Mouse (Mus musculus) spleen, adult 2 months (tissue): ENCODE measurements around the gene Cenpm. TPM values are rescaled to one million over a fixed set of nuclear protein-coding genes. Genes with fewer than 3 reads are reported as not detected.

Source experiments
- DNase-seq, 2 experiments: peaks; one replicate each; pipeline versions ENCODE4 v3.0.0 to v3.0.0-alpha.2; 2012 to 2021; ENCODE audit warnings: low spot score in 2 of 2, low read depth in 1 of 2
- H3K27ac ChIP-seq: fragments of 200-500 bp; 2 replicates; pipeline ENCODE4 v1.5.1; 2012; ENCODE audit warnings: low read length, inconsistent platforms; ENCODE audit not compliant: insufficient read depth
- H3K27me3 ChIP-seq: fragments of 200-500 bp; 2 replicates; pipeline ENCODE4 v1.6.1; 2012; ENCODE audit warnings: mild to moderate bottlenecking, moderate library complexity, low read length, inconsistent platforms; ENCODE audit not compliant: control insufficient read depth, insufficient read depth
- H3K36me3 ChIP-seq: fragments of 200-500 bp; 2 replicates; pipeline ENCODE4 v1.6.1; 2012; ENCODE audit warnings: mild to moderate bottlenecking, low read length, inconsistent platforms; ENCODE audit not compliant: control insufficient read depth, insufficient read depth
- H3K4me1 ChIP-seq: fragments of 200-500 bp; 2 replicates; pipeline ENCODE4 v1.6.1; 2011; ENCODE audit warnings: inconsistent platforms; ENCODE audit not compliant: control insufficient read depth, insufficient read depth, insufficient read length
- H3K4me3 ChIP-seq: fragments of 200-500 bp; 2 replicates; pipeline ENCODE4 v1.5.1; 2011; ENCODE audit warnings: mild to moderate bottlenecking, inconsistent platforms; ENCODE audit not compliant: insufficient read depth, insufficient read length; ENCODE audit errors: extremely low read depth
- CTCF ChIP-seq: fragments of 200-500 bp; IDR thresholded peaks from 2 replicates; pipeline ENCODE4 v1.5.1; 2011; ENCODE audit warnings: mild to moderate bottlenecking, inconsistent platforms; ENCODE audit not compliant: insufficient read depth, insufficient read length, insufficient replicate concordance; ENCODE audit errors: extremely low read depth
- POLR2A ChIP-seq: fragments of 200-500 bp; IDR thresholded peaks from 2 replicates; pipeline ENCODE4 v1.6.1; 2011; ENCODE audit warnings: low read depth, low read length, inconsistent platforms
- WGBS: fragments of 180-500 bp; shearing (Covaris S2); methylation state at CpG from one replicate; pipeline ENCODE4 v1.1.7; 2018; 5-methylcytosine and 5-hydroxymethylcytosine counted together
- polyA plus RNA-seq: library from polyadenylated mRNA; depleted of rRNA; stranded (reverse); fragments of >200 nt; gene quantifications from 2 replicates; pipeline ENCODE4 v1.2.3, GENCODE M21; 2012

The Cenpm gene
- polyA plus RNA-seq, 1 experiment: 10.2 TPM

- WGBS: 69% methylated on average over 10 of the region's 10 CpGs
- H3K36me3 ChIP-seq: peaks cover 43% of the 10 kb centered on the region
- DNase-seq: no peak
These were observed 39.7 kb downstream of the Cenpm start for GRCm38 (mm10) chr15:82204680-82205371.

DNA sequence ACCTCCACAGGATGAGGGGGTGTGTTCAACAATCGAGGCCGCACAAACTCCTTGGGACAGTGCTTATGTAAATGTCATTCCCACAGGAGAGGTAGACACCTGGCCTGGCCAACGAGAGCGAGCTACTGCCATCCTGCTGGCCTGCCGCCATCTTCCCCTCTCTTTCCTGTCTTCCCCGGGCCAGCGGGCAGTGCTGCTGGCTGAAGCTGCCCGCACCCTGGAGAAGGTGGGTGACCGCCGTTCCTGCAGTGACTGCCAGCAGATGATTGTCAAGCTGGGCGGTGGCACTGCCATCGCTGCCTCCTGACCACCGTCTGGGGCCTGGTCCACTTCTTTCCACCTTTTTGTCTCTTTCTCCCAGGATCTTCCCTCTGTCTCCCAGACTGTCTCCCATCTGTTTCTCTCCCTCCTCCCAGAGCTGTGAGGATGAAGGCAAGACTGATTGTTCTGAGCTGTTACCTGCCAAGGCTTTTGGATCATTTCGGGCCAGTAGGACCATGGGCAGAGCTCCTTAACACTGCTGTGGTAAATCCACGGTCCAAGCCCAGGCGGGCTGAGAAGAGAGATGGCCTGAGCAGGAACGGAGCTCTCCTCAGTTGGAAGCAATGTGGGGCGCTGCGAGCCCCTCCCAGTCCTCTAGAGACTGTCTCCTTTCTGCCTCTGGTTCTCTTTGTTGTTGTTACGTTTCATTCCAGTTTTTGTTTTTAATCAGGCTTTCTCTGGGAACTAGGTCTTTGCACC, 40.8 kb downstream of the Cenpm start:
- Histone ChIP-seq H3K36me3 (peaks cover 48% of the 10 kb centered on the region), H3K4me3 (no peak overlapping the region), H3K4me1 (no peaks in the 10 kb centered on the region), H3K27me3 (no peaks in the 10 kb centered on the region), H3K27ac (no peak overlapping the region)
- TF ChIP-seq CTCF (no peak), POLR2A (no peak)
- 90% methylated on average over 20 of the region's 20 CpGs for WGBS
- no peak for DNase-seq

More at GRCm38 (mm10) chr15:82204680-82205371, 39.7 kb downstream of the Cenpm start:
- no peaks in the 10 kb centered on the region for H3K27me3 ChIP-seq
- no peak for TF ChIP-seq POLR2A
- TF ChIP-seq CTCF: no peak
- no peak overlapping the region for H3K27ac ChIP-seq
- no peak overlapping the region for H3K4me3 ChIP-seq
- H3K4me1 ChIP-seq: no peaks in the 10 kb centered on the region

GRCm38 (mm10) chr15:82203090-82203489, 41.5 kb downstream of the Cenpm start:
- no peak overlapping the region for H3K4me3 ChIP-seq
- H3K4me1 ChIP-seq: no peaks in the 10 kb centered on the region; the same call in 1 of the 2 replicates
- no peak overlapping the region for H3K27ac ChIP-seq
- no peak for DNase-seq
- H3K36me3 ChIP-seq: peaks cover 48% of the 10 kb centered on the region
- no peaks in the 10 kb centered on the region for H3K27me3 ChIP-seq
- WGBS: 96% methylated on average over 10 of the region's 10 CpGs
- TF ChIP-seq CTCF: no peak
- TF ChIP-seq POLR2A: no peak

DNA sequence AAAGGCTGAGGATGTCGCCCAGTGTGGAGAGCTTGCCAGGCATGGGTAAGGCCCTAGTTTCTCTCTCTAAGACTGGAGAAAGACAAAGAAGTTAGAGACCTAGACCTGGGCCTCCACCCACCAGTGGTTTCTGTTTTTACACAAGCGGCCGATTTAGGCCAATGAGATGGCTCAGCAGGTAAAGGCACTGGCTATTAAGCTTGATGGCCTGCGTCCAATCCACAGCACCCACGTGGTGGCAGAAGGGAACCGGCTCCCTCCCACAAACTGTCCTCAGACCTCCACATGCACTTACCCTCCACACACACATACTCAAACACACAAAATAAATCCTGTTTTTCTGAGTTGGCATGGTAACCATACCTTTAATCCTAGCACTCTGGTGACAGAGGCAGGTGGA, 42.5 kb downstream of the Cenpm start:
- no peak overlapping the region for H3K4me3 ChIP-seq
- TF ChIP-seq CTCF (no peak), POLR2A (no peak)
- DNase-seq: no peak
- H3K4me1 ChIP-seq: no peaks in the 10 kb centered on the region; the same call in 1 of the 2 replicates
- peaks cover 51% of the 10 kb centered on the region for H3K36me3 ChIP-seq
- no peaks in the 10 kb centered on the region for H3K27me3 ChIP-seq
- no peak overlapping the region for H3K27ac ChIP-seq
- WGBS: 78% methylated on average over 6 of the region's 6 CpGs

DNA sequence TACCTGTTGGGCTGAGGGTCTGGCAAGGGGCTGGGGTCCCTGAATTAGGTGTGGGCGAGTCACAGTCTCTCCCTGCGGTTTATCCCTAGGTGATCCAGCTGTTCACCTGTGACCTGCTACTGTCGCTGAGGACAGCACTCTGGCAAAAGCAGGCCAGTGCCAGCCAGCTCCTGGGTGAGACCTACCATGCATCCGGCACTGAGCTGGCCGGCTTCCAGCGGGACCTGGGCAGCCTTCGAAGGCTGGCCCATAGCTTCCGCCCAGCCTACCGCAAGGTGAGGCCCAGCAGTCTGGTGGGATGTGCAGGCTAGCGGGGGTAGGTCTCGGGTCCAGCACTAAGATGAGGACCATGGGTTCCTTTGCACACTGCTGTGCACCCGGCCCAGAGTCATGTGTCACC, 45.0 kb downstream of the Cenpm start:
- no peak for DNase-seq
- 81% methylated on average over 12 of the region's 12 CpGs for WGBS

DNA sequence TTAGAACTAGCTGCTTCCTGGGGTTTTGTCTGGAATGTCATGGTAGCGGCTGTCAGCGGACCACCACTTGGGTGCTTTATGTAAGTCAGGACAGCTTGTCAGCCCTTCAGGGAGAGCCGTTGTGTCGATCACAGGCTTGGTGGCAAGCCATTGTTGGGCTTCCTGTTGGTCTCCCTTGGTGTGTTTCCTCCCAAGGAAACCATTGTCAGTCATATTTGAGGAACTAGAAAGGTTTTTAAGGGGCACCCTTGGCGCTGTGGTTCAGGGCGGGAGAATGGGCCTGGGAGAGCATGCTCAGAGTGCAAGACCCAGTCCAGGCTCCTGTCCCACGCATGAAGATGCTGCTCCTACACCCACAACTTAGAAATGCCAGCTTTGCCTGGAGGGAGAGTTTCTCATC, 46.2 kb downstream of the Cenpm start:
- no peak for DNase-seq
- H3K4me3 ChIP-seq: no peak overlapping the region
- peaks cover 50% of the 10 kb centered on the region for H3K36me3 ChIP-seq
- H3K4me1 ChIP-seq: no peaks in the 10 kb centered on the region; the same call in 1 of the 2 replicates
- no peak overlapping the region for H3K27ac ChIP-seq
- TF ChIP-seq CTCF: no peak
- no peak for TF ChIP-seq POLR2A
- 37% methylated on average over 7 of the region's 7 CpGs for WGBS
- H3K27me3 ChIP-seq: no peaks in the 10 kb centered on the region

More for the DNA sequence above, 45.0 kb downstream of the Cenpm start:
- no peak for TF ChIP-seq POLR2A
- TF ChIP-seq CTCF: no peak
- Histone ChIP-seq H3K4me1 (no peaks in the 10 kb centered on the region; the same call in 1 of the 2 replicates), H3K27ac (no peak overlapping the region), H3K4me3 (no peak overlapping the region), H3K36me3 (peaks cover 48% of the 10 kb centered on the region), H3K27me3 (no peaks in the 10 kb centered on the region)
